Mouse (Mus musculus) embryonic facial prominence, embryonic 15.5 days (tissue): ENCODE results near the gene 4930402F06Rik. TPM values are rescaled to one million over a fixed set of nuclear protein-coding genes. Genes with fewer than 3 reads are reported as not detected.

Experiments used
- ATAC-seq: fragments of 200-750 bp; cut with Nextera tagmentation; 2 replicates; pipeline ENCODE4 v1.8.0; 2017; ENCODE audit warnings: low read depth, moderate TSS enrichment; ENCODE audit not compliant: insufficient number of reproducible peaks, low FRiP score, low TSS enrichment
- H3K27ac ChIP-seq: fragments of 300-500 bp; sonication (generic); replicated peaks from 2 replicates; pipeline ENCODE4 v1.5.1; 2015; ENCODE audit warnings: mild to moderate bottlenecking, inconsistent platforms
- H3K27me3 ChIP-seq: fragments of 300-500 bp; sonication (generic); 2 replicates; pipeline ENCODE4 v1.6.1; 2015; ENCODE audit warnings: inconsistent platforms
- H3K36me3 ChIP-seq: fragments of 300-500 bp; sonication (generic); 2 replicates; pipeline ENCODE4 v1.6.1; 2015; ENCODE audit warnings: mild to moderate bottlenecking, inconsistent platforms
- H3K4me1 ChIP-seq: fragments of 300-500 bp; sonication (generic); 2 replicates; pipeline ENCODE4 v1.6.1; 2015; ENCODE audit warnings: inconsistent platforms
- H3K4me2 ChIP-seq: fragments of 300-500 bp; sonication (generic); replicated peaks from 2 replicates; pipeline ENCODE4 v1.6.1; 2015; ENCODE audit warnings: mild to moderate bottlenecking, inconsistent platforms
- H3K4me3 ChIP-seq: fragments of 300-500 bp; sonication (generic); replicated peaks from 2 replicates; pipeline ENCODE4 v1.5.1; 2015; ENCODE audit warnings: mild to moderate bottlenecking, inconsistent platforms
- H3K9ac ChIP-seq: fragments of 300-500 bp; sonication (generic); 2 replicates; pipeline ENCODE4 v1.6.1; 2015; ENCODE audit warnings: inconsistent platforms
- H3K9me3 ChIP-seq: fragments of 300-500 bp; sonication (generic); replicated peaks from 2 replicates; pipeline ENCODE4 v1.6.1; 2016; ENCODE audit warnings: inconsistent platforms
- WGBS: fragments of 180-500 bp; shearing (Covaris S2); methylation state at CpG from one replicate; pipeline ENCODE4 v1.1.7; 2015; 5-methylcytosine and 5-hydroxymethylcytosine counted together
- polyA plus RNA-seq: library from polyadenylated mRNA; unstranded; fragments of >200 nt; fragmentation: Nextera tagmentation; extraction: Ambion mirVana; gene quantifications from 2 replicates; pipeline ENCODE4 v1.2.1, GENCODE M21; 2015

4930402F06Rik gene
- polyA plus RNA-seq, 1 experiment from 2014 or later, result not detected

DNA sequence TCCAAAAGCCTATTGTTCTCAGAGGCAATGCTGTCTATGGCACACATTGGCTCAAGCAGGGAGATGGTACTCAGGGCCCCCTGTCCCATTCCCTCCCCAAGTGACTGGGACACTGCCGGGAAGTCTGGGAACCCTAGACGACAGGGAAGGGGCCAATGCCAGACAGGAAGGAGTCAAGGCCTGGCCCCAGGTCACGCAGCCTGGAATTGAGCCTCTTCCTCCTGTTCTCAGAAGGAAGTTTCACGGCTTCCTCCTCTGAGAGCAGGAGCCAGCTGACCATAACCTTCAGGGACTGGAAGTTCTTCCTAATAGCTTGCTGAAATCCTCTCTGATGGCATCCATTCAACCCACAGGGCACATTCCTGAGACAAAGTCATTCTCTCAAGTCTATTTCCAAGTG lies 36.5 kb upstream of the 4930402F06Rik start:
- no peak overlapping the region for H3K4me3 ChIP-seq
- H3K9ac ChIP-seq, result no peak overlapping the region
- peak overlapping the region; percentile 56; the same call in 1 of the 2 replicates for H3K27ac ChIP-seq
- 51% methylated on average over 4 of the region's 4 CpGs for WGBS
- H3K4me2 ChIP-seq, result no peak overlapping the region
- ATAC-seq, result no peak
- no peaks in the 10 kb centered on the region for H3K27me3 ChIP-seq
- peaks cover 49% of the 10 kb centered on the region for H3K4me1 ChIP-seq
- no peaks in the 10 kb centered on the region for H3K36me3 ChIP-seq
- H3K9me3 ChIP-seq, result no peaks in the 10 kb centered on the region

DNA sequence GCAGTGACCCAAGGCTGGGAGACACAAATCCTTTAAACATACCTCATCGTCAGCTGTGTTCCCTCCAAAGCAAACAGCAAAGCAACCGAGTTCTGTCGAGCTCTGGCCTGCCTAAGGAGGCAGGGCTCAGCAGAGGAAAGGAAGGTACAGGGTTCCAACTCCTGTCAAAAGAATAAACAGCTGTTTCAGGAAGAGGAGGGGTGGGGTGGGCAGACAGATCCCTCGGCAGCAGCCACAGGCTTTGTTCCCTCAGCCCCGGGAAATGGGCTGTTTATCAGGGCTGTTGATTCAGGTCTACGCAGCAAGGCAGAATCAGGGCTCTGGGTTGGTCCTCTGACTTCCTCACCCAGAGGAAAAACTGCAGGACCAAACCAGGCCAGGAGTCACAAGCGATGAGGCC lies 35.5 kb upstream of the 4930402F06Rik start:
- Histone ChIP-seq H3K4me2 (0 out of 2 replicates have a peak overlapping the region, but pooled peaks have one; percentile 15), H3K4me3 (no peak overlapping the region), H3K27me3 (no peaks in the 10 kb centered on the region), H3K4me1 (peaks cover 49% of the 10 kb centered on the region), H3K9ac (no peak overlapping the region), H3K36me3 (no peaks in the 10 kb centered on the region), H3K27ac (peak overlapping the region; percentile 56), H3K9me3 (no peaks in the 10 kb centered on the region)
- peak; percentile 25 for ATAC-seq
- WGBS, result 28% methylated on average over 7 of the region's 7 CpGs

DNA sequence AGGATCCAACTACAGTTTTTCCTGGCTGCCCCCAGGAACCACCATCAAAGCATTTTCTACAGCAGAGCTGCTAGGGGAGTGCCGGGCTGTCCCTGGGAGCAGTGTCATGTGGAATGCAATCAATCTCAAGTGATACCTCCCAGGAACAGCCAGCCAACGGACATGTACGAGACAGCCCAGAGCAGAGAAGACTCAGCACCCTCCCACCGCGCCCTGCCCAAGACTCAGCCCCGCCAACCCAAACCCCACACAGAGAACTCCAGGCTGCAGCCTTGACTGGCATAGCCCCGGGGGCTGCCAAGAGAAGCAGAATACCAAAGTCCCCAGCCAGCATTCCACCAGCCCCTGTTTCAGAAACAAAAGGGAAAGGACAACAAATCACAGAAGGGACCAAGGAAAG lies 35.0 kb upstream of the 4930402F06Rik start:
- no peak for ATAC-seq
- Histone ChIP-seq H3K27ac (peak overlapping the region; percentile 56), H3K4me2 (peak overlapping the region; percentile 15; the same call in 1 of the 2 replicates), H3K4me3 (no peak overlapping the region), H3K36me3 (no peaks in the 10 kb centered on the region), H3K9ac (no peak overlapping the region), H3K4me1 (peaks cover 45% of the 10 kb centered on the region), H3K27me3 (no peaks in the 10 kb centered on the region), H3K9me3 (no peaks in the 10 kb centered on the region)
- 27% methylated on average over 7 of the region's 7 CpGs for WGBS

DNA sequence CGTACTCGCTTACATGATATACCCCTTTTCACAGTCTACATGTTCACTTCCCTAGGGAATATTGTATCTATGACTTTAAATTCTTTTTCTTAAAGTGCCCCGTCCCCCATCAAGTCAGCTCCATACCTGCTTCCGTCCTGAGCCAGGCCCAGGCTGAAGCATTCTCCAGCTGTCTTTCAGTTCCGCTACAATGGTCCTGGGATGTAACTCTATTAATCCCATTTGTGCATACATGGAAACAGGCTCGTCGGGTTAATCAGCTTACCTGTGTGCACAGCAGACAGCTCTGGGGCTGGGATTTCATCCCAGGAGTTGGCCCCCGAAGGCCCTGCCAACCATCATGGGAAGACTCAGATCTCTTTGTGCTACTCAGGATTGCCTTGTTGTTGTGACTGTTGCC lies 33.8 kb upstream of the 4930402F06Rik start:
- H3K27me3 ChIP-seq, result no peaks in the 10 kb centered on the region
- no peak overlapping the region for H3K4me3 ChIP-seq
- ATAC-seq, result no peak
- no peak overlapping the region for H3K4me2 ChIP-seq
- no peak overlapping the region for H3K9ac ChIP-seq
- 71% methylated on average over 8 of the region's 8 CpGs for WGBS
- H3K27ac ChIP-seq, result no peak overlapping the region
- H3K4me1 ChIP-seq, result peaks cover 45% of the 10 kb centered on the region
- no peaks in the 10 kb centered on the region for H3K9me3 ChIP-seq
- H3K36me3 ChIP-seq, result no peaks in the 10 kb centered on the region

DNA sequence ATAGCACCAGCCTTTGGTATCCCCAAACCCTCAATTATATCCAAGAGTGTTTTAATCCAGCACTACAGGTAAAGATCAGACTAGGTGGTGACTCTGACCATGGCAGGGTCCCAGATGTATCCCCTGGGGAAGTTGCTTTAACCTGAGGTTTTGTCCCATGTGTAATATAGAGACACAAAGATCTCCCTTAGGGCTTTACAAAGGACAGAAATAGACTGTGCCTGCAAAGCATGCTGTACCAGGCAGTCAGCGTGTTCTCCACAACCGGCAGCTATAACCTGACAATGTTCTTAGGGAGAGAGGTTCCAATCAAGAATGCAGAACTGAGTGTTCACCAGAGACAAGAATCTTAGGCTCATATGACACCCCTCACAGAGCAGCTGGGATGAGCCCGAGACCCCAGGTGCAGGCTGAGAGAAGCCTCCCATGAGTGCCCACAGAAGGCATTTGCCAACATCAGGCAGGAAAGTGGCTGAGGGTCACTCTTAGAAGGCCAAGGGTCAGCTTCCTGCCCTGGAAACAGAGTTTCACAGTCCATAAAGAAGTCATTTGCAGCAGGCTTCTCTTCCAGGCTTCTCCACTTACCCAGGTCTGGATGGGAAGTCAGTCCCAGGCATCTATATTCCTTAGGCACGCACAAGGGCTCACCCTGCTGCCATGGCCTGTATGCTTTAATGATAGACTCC lies 31.8 kb upstream of the 4930402F06Rik start:
- Histone ChIP-seq H3K4me2 (no peak overlapping the region), H3K9ac (no peak overlapping the region), H3K4me3 (no peak overlapping the region), H3K36me3 (no peaks in the 10 kb centered on the region), H3K9me3 (no peaks in the 10 kb centered on the region), H3K4me1 (peaks cover 30% of the 10 kb centered on the region), H3K27me3 (no peaks in the 10 kb centered on the region), H3K27ac (no peak overlapping the region)
- ATAC-seq, result no peak
- WGBS, result 59% methylated on average over 4 of the region's 4 CpGs

GRCm38 (mm10) chr2:35427559-35427958 lies 30.6 kb upstream of the 4930402F06Rik start:
- peaks cover 18% of the 10 kb centered on the region for H3K4me1 ChIP-seq
- WGBS, result 38% methylated on average over 2 of the region's 2 CpGs
- no peaks in the 10 kb centered on the region for H3K36me3 ChIP-seq
- H3K27me3 ChIP-seq, result no peaks in the 10 kb centered on the region
- H3K9ac ChIP-seq, result no peak overlapping the region
- no peak overlapping the region for H3K4me3 ChIP-seq
- ATAC-seq, result no peak
- no peaks in the 10 kb centered on the region for H3K9me3 ChIP-seq
- no peak overlapping the region for H3K4me2 ChIP-seq
- no peak overlapping the region for H3K27ac ChIP-seq

- Histone ChIP-seq H3K9me3 (no peaks in the 10 kb centered on the region), H3K36me3 (peaks cover 29% of the 10 kb centered on the region), H3K27me3 (no peaks in the 10 kb centered on the region), H3K9ac (no peak overlapping the region), H3K4me2 (no peak overlapping the region), H3K4me1 (no peaks in the 10 kb centered on the region), H3K27ac (no peak overlapping the region), H3K4me3 (no peak overlapping the region)
- ATAC-seq, result no peak
- WGBS, result 95% methylated on average over 1 of the region's 1 CpGs
These were observed 26.9 kb upstream of the 4930402F06Rik start for GRCm38 (mm10) chr2:35423711-35424339.

GRCm38 (mm10) chr2:35422384-35422783 lies 25.4 kb upstream of the 4930402F06Rik start:
- Histone ChIP-seq H3K4me1 (no peaks in the 10 kb centered on the region), H3K4me3 (no peak overlapping the region), H3K4me2 (no peak overlapping the region), H3K27me3 (no peaks in the 10 kb centered on the region), H3K9ac (no peak overlapping the region), H3K36me3 (peaks cover 29% of the 10 kb centered on the region), H3K27ac (no peak overlapping the region), H3K9me3 (no peaks in the 10 kb centered on the region)
- no peak for ATAC-seq
- 72% methylated on average over 3 of the region's 3 CpGs for WGBS

DNA sequence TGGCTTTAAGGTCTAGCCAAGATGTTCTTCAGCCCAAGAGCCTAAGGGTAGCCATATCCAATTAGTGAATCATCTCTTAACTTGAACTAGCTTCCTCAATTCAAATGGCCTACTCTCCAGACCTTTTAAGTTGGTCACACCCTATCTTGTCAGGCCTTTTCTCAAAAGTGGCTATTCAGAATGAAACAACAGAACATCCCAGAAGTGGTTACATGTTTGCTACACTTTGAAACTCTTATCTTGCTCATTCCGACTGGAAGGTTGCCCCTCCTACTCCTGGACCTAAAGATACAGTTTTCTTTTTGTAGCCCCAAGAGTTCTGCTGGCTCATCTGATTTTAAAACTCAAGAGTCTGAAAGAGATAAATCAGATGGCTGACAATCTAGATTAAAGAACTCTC lies 23.7 kb upstream of the 4930402F06Rik start:
- Histone ChIP-seq H3K9ac (no peak overlapping the region), H3K4me3 (no peak overlapping the region), H3K4me1 (no peaks in the 10 kb centered on the region), H3K9me3 (no peaks in the 10 kb centered on the region), H3K36me3 (peaks cover 29% of the 10 kb centered on the region), H3K27ac (no peak overlapping the region), H3K4me2 (no peak overlapping the region), H3K27me3 (no peaks in the 10 kb centered on the region)
- no peak for ATAC-seq
- 84% methylated on average over 1 of the region's 1 CpGs for WGBS

DNA sequence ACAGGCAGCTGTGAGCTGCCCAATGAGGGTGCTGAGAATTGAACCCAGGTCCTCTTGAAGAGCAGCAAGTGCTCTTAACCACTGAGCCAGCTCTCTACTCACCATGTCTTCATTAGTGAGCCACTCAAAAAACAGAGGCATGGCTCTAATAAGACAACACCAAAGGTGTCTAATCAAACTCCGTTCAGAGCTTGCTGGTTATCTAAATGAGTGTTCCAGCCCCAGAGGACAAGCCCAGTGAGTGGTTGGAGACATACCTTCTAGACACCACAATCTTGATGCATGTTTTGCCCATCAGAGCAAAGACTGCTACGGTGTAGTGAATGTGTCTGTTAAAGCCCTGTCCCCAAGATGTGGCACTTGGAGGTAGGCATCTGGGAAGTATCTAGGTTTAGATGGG lies 22.7 kb upstream of the 4930402F06Rik start:
- Histone ChIP-seq H3K4me2 (no peak overlapping the region), H3K4me3 (no peak overlapping the region), H3K4me1 (no peaks in the 10 kb centered on the region), H3K27me3 (no peaks in the 10 kb centered on the region), H3K9me3 (no peaks in the 10 kb centered on the region), H3K36me3 (peaks cover 29% of the 10 kb centered on the region), H3K27ac (no peak overlapping the region), H3K9ac (no peak overlapping the region)
- 88% methylated on average over 2 of the region's 2 CpGs for whole genome bisulfite sequencing
- no peak for ATAC-seq

DNA sequence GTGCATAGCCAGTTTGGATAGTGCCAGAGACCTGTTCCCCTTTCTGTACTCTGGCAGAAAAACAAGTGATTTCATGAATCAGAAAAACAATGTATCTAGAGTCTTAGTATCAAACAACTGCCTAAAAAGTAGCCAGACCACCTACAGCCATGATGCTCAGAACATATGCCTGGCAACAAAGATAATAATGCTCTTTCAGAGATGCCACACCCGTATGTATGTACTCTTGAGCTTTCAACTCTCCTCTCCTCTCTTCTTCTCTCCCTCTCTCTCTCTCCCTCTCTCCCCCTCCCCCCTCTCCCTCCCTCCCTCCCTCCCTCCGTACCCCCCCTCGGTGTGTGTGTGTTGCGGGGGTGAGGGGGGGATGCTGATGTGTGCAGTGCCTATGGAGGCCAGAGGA lies 22.3 kb upstream of the 4930402F06Rik start:
- H3K27me3 ChIP-seq, result no peaks in the 10 kb centered on the region
- no peaks in the 10 kb centered on the region for H3K4me1 ChIP-seq
- no peak overlapping the region for H3K4me2 ChIP-seq
- no peaks in the 10 kb centered on the region for H3K9me3 ChIP-seq
- no peak overlapping the region for H3K9ac ChIP-seq
- no peak overlapping the region for H3K4me3 ChIP-seq
- ATAC-seq, result no peak
- H3K27ac ChIP-seq, result no peak overlapping the region
- 100% methylated on average over 4 of the region's 4 CpGs for WGBS
- peaks cover 29% of the 10 kb centered on the region for H3K36me3 ChIP-seq

DNA sequence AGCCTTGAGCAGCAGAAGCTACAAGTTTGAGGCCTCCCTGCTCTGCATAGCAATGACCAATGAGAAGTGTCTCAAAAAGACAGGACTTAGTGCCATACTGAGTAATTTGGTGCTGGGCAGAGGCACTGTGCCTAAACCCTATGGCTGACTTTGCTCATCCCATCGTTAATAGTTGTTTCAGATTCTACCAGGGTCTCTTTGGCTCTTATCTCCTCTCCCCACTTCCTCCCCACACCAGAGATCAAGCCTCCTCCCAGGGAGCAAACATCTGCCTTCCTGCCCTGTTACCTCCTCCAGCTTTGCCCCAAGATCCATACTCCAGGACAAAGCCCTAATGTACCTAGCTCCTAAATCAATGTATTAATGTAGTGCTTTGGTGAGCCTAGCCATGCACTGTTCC lies 20.3 kb upstream of the 4930402F06Rik start:
- Histone ChIP-seq H3K36me3 (peaks cover 33% of the 10 kb centered on the region), H3K9me3 (no peaks in the 10 kb centered on the region), H3K4me3 (no peak overlapping the region), H3K27me3 (no peaks in the 10 kb centered on the region), H3K27ac (no peak overlapping the region), H3K4me1 (no peaks in the 10 kb centered on the region), H3K9ac (no peak overlapping the region), H3K4me2 (no peak overlapping the region)
- 81% methylated on average over 1 of the region's 1 CpGs for WGBS
- ATAC-seq, result no peak
